Mouse (Mus musculus): Measurements from ENCODE around the gene Gins1. TPM values are rescaled to one million over a fixed set of nuclear protein-coding genes. Genes with fewer than 3 reads are reported as not detected.

Gins1 gene
- polyA plus RNA-seq, 1 experiment from 2014 or later, result 30.0 TPM

- WGBS, result 93% methylated on average over 3 of the region's 3 CpGs
- Histone ChIP-seq H3K4me2 (ENCODE audit: low read depth, low read length) (no peak overlapping the region), H3K27ac (replicated peaks; ENCODE audit: low read depth, low read length) (no peak overlapping the region), H3K9ac (ENCODE audit: low read depth, low read length) (no peak overlapping the region), H3K36me3 (ENCODE audit: control insufficient read depth, insufficient read depth, low read length) (peaks cover 39% of the 10 kb centered on the region), H3K9me3 (ENCODE audit: control insufficient read depth, low read length) (no peaks in the 10 kb centered on the region), H3K27me3 (replicated peaks; ENCODE audit: control insufficient read depth, insufficient read depth, low read length) (no peaks in the 10 kb centered on the region), H3K4me3 (ENCODE audit: low read depth, low read length) (no peak overlapping the region), H3K4me1 (ENCODE audit: control insufficient read depth, insufficient read depth, low read length) (no peaks in the 10 kb centered on the region)
- no peak for ATAC-seq (ENCODE audit: low read depth)
- DNase-seq (ENCODE audit: low spot score), result no peak
Observed at GRCm38 (mm10) chr2:150920543-150920942, 15.3 kb downstream of the Gins1 start.

GRCm38 (mm10) chr2:150921697-150922096 lies 16.5 kb downstream of the Gins1 start:
- H3K27ac ChIP-seq (replicated peaks; ENCODE audit: low read depth, low read length), result no peak overlapping the region
- no peaks in the 10 kb centered on the region for H3K4me1 ChIP-seq (ENCODE audit: control insufficient read depth, insufficient read depth, low read length)
- peaks cover 41% of the 10 kb centered on the region for H3K36me3 ChIP-seq (ENCODE audit: control insufficient read depth, insufficient read depth, low read length)
- no peak overlapping the region for H3K4me3 ChIP-seq (ENCODE audit: low read depth, low read length)
- no peaks in the 10 kb centered on the region for H3K27me3 ChIP-seq (replicated peaks; ENCODE audit: control insufficient read depth, insufficient read depth, low read length)
- no peak for DNase-seq (ENCODE audit: low spot score)
- no peak overlapping the region for H3K4me2 ChIP-seq (ENCODE audit: low read depth, low read length)
- no peak overlapping the region for H3K9ac ChIP-seq (ENCODE audit: low read depth, low read length)
- 87% methylated on average over 6 of the region's 6 CpGs for WGBS
- no peak for ATAC-seq (ENCODE audit: low read depth)
- no peaks in the 10 kb centered on the region for H3K9me3 ChIP-seq (ENCODE audit: control insufficient read depth, low read length)

GRCm38 (mm10) chr2:150922165-150922564 lies 17.0 kb downstream of the Gins1 start:
- Histone ChIP-seq H3K4me1 (ENCODE audit: control insufficient read depth, insufficient read depth, low read length) (no peaks in the 10 kb centered on the region), H3K9me3 (ENCODE audit: control insufficient read depth, low read length) (no peaks in the 10 kb centered on the region), H3K36me3 (ENCODE audit: control insufficient read depth, insufficient read depth, low read length) (peaks cover 39% of the 10 kb centered on the region), H3K4me2 (ENCODE audit: low read depth, low read length) (no peak overlapping the region), H3K9ac (ENCODE audit: low read depth, low read length) (no peak overlapping the region), H3K27me3 (replicated peaks; ENCODE audit: control insufficient read depth, insufficient read depth, low read length) (no peaks in the 10 kb centered on the region), H3K27ac (replicated peaks; ENCODE audit: low read depth, low read length) (no peak overlapping the region), H3K4me3 (ENCODE audit: low read depth, low read length) (no peak overlapping the region)
- 92% methylated on average over 4 of the region's 4 CpGs for WGBS
- ATAC-seq (ENCODE audit: low read depth) (no peak), DNase-seq (ENCODE audit: low spot score) (no peak)

- DNase-seq (ENCODE audit: low spot score) (no peak), ATAC-seq (ENCODE audit: low read depth) (no peak)
- Histone ChIP-seq H3K9ac (ENCODE audit: low read depth, low read length) (no peak overlapping the region), H3K9me3 (ENCODE audit: control insufficient read depth, low read length) (no peaks in the 10 kb centered on the region), H3K4me2 (ENCODE audit: low read depth, low read length) (no peak overlapping the region), H3K4me1 (ENCODE audit: control insufficient read depth, insufficient read depth, low read length) (no peaks in the 10 kb centered on the region), H3K36me3 (ENCODE audit: control insufficient read depth, insufficient read depth, low read length) (peaks cover 40% of the 10 kb centered on the region), H3K27me3 (replicated peaks; ENCODE audit: control insufficient read depth, insufficient read depth, low read length) (no peaks in the 10 kb centered on the region), H3K27ac (replicated peaks; ENCODE audit: low read depth, low read length) (no peak overlapping the region), H3K4me3 (ENCODE audit: low read depth, low read length) (no peak overlapping the region)
- 88% methylated on average over 3 of the region's 3 CpGs for WGBS
Observed at GRCm38 (mm10) chr2:150923026-150923425, 17.8 kb downstream of the Gins1 start.

GRCm38 (mm10) chr2:150923505-150923904 lies 18.3 kb downstream of the Gins1 start:
- no peak for DNase-seq (ENCODE audit: low spot score)
- no peak for ATAC-seq (ENCODE audit: low read depth)
- Histone ChIP-seq H3K4me3 (ENCODE audit: low read depth, low read length) (no peak overlapping the region), H3K4me1 (ENCODE audit: control insufficient read depth, insufficient read depth, low read length) (no peaks in the 10 kb centered on the region), H3K4me2 (ENCODE audit: low read depth, low read length) (no peak overlapping the region), H3K27me3 (replicated peaks; ENCODE audit: control insufficient read depth, insufficient read depth, low read length) (no peaks in the 10 kb centered on the region), H3K36me3 (ENCODE audit: control insufficient read depth, insufficient read depth, low read length) (peaks cover 36% of the 10 kb centered on the region), H3K27ac (replicated peaks; ENCODE audit: low read depth, low read length) (no peak overlapping the region), H3K9ac (ENCODE audit: low read depth, low read length) (no peak overlapping the region), H3K9me3 (ENCODE audit: control insufficient read depth, low read length) (no peaks in the 10 kb centered on the region)
- 87% methylated on average over 7 of the region's 7 CpGs for WGBS

- no peak overlapping the region for H3K4me2 ChIP-seq (ENCODE audit: low read depth, low read length)
- H3K27ac ChIP-seq (replicated peaks; ENCODE audit: low read depth, low read length), result no peak overlapping the region
- H3K27me3 ChIP-seq (replicated peaks; ENCODE audit: control insufficient read depth, insufficient read depth, low read length), result no peaks in the 10 kb centered on the region
- H3K9me3 ChIP-seq (ENCODE audit: control insufficient read depth, low read length), result no peaks in the 10 kb centered on the region
- DNase-seq (ENCODE audit: low spot score) (no peak), ATAC-seq (ENCODE audit: low read depth) (no peak)
- 92% methylated on average over 11 of the region's 11 CpGs for WGBS
- no peak overlapping the region for H3K4me3 ChIP-seq (ENCODE audit: low read depth, low read length)
- H3K36me3 ChIP-seq (ENCODE audit: control insufficient read depth, insufficient read depth, low read length), result peaks cover 43% of the 10 kb centered on the region
- H3K4me1 ChIP-seq (ENCODE audit: control insufficient read depth, insufficient read depth, low read length), result no peaks in the 10 kb centered on the region
- no peak overlapping the region for H3K9ac ChIP-seq (ENCODE audit: low read depth, low read length)
Observed at GRCm38 (mm10) chr2:150927038-150927720, 22.0 kb downstream of the Gins1 start.

GRCm38 (mm10) chr2:150929156-150929555 lies 24.0 kb downstream of the Gins1 start:
- Histone ChIP-seq H3K27me3 (replicated peaks; ENCODE audit: control insufficient read depth, insufficient read depth, low read length) (no peaks in the 10 kb centered on the region), H3K9ac (ENCODE audit: low read depth, low read length) (no peak overlapping the region), H3K4me2 (ENCODE audit: low read depth, low read length) (no peak overlapping the region), H3K36me3 (ENCODE audit: control insufficient read depth, insufficient read depth, low read length) (peaks cover 35% of the 10 kb centered on the region), H3K4me3 (ENCODE audit: low read depth, low read length) (no peak overlapping the region), H3K27ac (replicated peaks; ENCODE audit: low read depth, low read length) (no peak overlapping the region), H3K4me1 (ENCODE audit: control insufficient read depth, insufficient read depth, low read length) (no peaks in the 10 kb centered on the region), H3K9me3 (ENCODE audit: control insufficient read depth, low read length) (no peaks in the 10 kb centered on the region)
- WGBS, result 87% methylated on average over 6 of the region's 6 CpGs
- ATAC-seq (ENCODE audit: low read depth) (no peak), DNase-seq (ENCODE audit: low spot score) (no peak)

- Histone ChIP-seq H3K4me1 (ENCODE audit: control insufficient read depth, insufficient read depth, low read length) (no peaks in the 10 kb centered on the region), H3K27me3 (replicated peaks; ENCODE audit: control insufficient read depth, insufficient read depth, low read length) (no peaks in the 10 kb centered on the region), H3K9ac (ENCODE audit: low read depth, low read length) (no peak overlapping the region), H3K36me3 (ENCODE audit: control insufficient read depth, insufficient read depth, low read length) (peaks cover 34% of the 10 kb centered on the region), H3K4me3 (ENCODE audit: low read depth, low read length) (no peak overlapping the region), H3K4me2 (ENCODE audit: low read depth, low read length) (no peak overlapping the region), H3K27ac (replicated peaks; ENCODE audit: low read depth, low read length) (no peak overlapping the region), H3K9me3 (ENCODE audit: control insufficient read depth, low read length) (no peaks in the 10 kb centered on the region)
- WGBS, result 74% methylated on average over 3 of the region's 3 CpGs
- no peak for ATAC-seq (ENCODE audit: low read depth)
- no peak for DNase-seq (ENCODE audit: low spot score)
Observed at GRCm38 (mm10) chr2:150930806-150931205, 25.6 kb downstream of the Gins1 start.

GRCm38 (mm10) chr2:150933482-150933881 lies 28.3 kb downstream of the Gins1 start:
- Histone ChIP-seq H3K9ac (ENCODE audit: low read depth, low read length) (no peak overlapping the region), H3K4me1 (ENCODE audit: control insufficient read depth, insufficient read depth, low read length) (no peaks in the 10 kb centered on the region), H3K27ac (replicated peaks; ENCODE audit: low read depth, low read length) (no peak overlapping the region), H3K36me3 (ENCODE audit: control insufficient read depth, insufficient read depth, low read length) (peaks cover 38% of the 10 kb centered on the region; the same call in 1 of the 2 replicates), H3K4me3 (ENCODE audit: low read depth, low read length) (no peak overlapping the region), H3K4me2 (ENCODE audit: low read depth, low read length) (no peak overlapping the region), H3K9me3 (ENCODE audit: control insufficient read depth, low read length) (no peaks in the 10 kb centered on the region), H3K27me3 (replicated peaks; ENCODE audit: control insufficient read depth, insufficient read depth, low read length) (no peaks in the 10 kb centered on the region)
- DNase-seq (ENCODE audit: low spot score) (no peak), ATAC-seq (ENCODE audit: low read depth) (no peak)
- WGBS, result 86% methylated on average over 13 of the region's 19 CpGs

Data from embryonic facial prominence, embryonic 14.5 days (tissue).